Mouse (Mus musculus): ENCODE data around the gene Hist1h2ad.
A peak's percentile ranks its signal among the peaks of the same experiment; 100 is the strongest.
"Not testable (repeated sequence)": the region's sequence is repeated elsewhere in the genome, so short reads cannot be mapped to it uniquely, and the experiment has no call there.

Gene Hist1h2ad

DNA sequence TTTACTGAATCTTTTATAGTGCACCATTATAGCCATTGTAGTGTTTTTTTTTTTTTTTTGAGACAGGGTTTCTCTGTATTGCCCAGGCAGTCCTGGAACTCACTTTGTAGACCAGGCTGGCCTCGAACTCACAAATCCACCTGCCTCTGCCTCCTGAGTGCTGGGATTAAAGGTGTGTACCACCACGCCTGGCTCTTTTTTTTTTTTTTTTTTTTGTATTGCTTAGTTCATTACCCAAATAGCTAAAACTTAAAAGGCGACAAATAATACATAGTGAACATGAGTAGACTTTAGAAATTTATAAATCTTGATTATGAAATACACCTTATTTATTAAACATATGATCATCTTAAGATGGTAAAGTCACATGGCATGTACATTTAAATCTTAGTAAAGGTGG is 32.7 kb upstream of the Hist1h2ad start:
- no peak for DNase-seq (ENCODE audit: low spot score)

DNA sequence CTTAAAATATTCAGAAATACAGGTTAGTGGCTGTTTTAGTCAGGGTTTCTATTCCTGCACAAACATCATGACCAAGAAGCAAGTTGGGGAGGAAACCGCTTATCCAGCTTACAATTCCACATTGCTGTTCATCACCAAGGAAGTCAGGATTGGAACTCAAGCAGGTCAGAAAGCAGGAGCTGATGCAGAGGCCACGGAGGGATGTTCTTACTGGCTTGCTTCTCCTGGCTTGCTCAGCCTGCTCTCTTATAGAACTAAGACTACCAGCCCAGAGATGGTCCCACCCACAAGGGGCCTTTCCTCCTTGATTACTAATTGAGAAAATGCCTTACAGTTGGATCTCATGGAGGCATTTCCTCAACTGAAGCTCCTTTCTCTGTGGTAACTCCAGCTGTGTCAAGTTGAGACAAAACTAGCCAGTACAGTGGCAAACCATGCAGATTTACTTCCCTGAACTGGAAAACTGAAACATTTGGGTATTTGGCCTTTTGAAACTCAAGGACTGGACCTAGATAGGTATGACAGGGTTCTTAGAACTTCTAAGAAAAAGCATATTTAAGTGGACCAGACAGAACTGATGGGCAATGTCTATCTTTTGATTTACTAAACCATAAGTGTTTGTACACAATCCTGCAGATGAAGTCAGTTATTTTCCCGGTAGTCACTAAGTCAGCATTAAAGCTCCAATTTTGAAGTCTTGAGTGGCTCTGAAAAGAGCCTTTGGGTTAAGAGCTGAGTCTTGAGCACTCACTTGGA is 31.8 kb upstream of the Hist1h2ad start:
- DNase-seq (ENCODE audit: low spot score): not testable (repeated sequence)

DNA sequence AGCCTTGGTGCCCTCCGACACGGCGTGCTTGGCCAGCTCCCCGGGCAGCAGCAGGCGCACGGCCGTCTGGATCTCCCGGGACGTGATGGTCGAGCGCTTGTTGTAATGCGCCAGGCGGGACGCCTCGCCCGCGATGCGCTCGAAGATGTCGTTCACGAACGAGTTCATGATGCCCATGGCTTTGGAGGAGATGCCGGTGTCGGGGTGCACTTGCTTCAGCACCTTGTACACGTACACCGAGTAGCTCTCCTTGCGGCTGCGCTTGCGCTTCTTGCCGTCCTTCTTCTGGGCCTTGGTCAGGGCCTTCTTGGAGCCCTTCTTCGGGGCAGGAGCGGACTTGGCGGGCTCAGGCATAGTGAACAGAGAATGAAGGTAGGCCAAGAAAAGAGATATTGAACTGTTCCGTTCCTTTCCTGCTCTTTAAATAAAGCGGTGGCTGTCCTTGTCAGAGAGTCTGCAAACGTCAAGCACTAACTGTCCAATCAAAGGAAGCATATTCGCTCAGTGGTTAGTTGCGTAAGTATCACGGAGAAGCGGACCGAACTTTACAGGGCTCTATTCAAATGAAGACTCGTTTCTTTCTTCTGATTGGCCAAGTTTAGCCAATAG is 31.1 kb upstream of the Hist1h2ad start, which contains the start of gene Hist1h2bh:
Hist1h2bh (minus strand) TSS at position 394 of the 609 bp plus-strand sequence.
- DNase-seq (ENCODE audit: low spot score): not testable (repeated sequence)

DNA sequence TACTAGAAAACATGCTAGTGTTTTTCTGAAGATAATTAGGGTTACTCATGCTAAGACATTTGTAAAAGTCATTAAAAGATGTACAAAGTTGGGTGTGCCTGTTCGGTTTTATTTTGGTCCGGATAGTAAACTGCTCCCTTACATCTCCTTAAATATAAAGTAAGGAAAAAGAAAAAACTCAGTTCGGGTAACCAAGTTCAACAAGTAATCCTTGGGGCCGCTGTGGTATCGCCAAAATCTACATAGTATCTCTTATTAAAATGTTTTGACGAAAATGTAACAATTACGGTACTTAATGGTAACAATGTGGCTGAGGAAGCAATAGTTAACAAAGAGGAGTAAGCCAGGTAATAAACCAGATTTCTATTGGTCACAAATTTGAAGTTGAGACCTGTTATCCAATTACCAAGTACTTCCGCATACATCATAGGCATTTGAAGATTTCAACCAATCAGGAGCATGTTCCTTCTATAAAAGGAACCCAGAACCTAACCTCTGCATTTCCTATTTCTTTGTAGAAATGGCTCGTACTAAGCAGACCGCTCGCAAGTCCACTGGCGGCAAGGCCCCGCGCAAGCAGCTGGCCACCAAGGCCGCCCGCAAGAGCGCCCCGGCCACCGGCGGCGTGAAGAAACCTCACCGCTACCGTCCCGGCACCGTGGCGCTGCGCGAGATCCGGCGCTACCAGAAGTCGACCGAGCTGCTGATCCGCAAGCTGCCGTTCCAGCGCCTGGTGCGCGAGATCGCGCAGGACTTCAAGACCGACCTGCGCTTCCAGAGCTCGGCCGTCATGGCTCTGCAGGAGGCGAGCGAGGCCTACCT is 30.0 kb upstream of the Hist1h2ad start, which contains the start of gene Hist1h3f:
Hist1h3f (plus strand) TSS at position 88 of the 822 bp plus-strand sequence.
- DNase-seq (ENCODE audit: low spot score): peak; percentile 48

DNA sequence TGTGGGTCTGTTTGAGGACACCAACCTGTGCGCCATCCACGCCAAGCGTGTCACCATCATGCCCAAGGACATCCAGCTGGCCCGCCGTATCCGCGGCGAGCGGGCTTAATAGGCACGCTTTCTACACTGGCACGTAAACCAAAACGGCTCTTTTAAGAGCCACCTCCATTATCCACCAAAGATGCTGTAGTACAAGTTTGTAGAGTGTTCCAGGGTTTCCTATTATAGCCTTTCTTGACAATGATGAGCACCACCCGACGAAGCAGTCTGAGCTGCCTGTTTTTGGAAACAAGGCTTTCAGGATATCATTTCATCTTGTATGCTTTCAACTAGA is 29.4 kb upstream of the Hist1h2ad start:
- DNase-seq (ENCODE audit: low spot score): not testable (repeated sequence)

DNA sequence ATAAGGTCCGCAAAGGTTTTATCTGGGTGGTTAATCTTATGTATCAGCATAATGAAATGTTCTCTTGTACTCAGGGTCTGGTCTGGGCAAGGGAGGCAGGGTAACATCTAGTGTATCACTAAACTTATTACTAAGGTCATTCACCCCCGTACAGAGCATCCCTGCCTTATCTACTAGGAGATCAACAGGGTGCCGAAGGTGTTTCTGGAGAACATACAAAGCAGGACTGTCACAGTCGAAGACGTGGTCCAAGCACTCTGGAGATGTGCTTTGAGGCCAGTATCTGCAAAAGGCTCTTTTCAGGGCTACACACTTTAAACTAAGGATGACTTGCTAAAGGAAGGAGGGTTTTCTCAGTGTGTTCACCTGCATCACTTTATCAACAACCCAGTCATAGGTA is 27.5 kb upstream of the Hist1h2ad start:
- DNase-seq (ENCODE audit: low spot score): no peak

DNA sequence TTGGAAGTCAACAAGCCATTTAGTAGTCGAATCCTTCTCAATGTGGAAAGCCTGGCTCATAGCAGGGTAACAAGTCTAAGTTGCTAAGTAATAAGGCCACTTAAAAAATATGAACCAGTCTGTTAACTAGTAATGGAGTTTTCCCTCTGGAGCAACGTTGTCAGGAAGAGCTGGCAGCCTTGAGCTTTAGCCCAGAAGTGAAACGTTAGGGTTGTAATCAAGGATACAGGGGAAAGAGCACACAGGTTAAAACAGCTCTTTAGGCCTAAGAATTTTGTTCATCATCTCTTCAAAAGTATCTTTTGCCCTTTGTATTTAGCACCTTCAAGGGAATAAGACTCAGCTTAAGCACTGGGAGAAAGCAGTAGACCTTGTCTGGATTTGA is 23.4 kb upstream of the Hist1h2ad start:
- DNase-seq (ENCODE audit: low spot score): no peak

DNA sequence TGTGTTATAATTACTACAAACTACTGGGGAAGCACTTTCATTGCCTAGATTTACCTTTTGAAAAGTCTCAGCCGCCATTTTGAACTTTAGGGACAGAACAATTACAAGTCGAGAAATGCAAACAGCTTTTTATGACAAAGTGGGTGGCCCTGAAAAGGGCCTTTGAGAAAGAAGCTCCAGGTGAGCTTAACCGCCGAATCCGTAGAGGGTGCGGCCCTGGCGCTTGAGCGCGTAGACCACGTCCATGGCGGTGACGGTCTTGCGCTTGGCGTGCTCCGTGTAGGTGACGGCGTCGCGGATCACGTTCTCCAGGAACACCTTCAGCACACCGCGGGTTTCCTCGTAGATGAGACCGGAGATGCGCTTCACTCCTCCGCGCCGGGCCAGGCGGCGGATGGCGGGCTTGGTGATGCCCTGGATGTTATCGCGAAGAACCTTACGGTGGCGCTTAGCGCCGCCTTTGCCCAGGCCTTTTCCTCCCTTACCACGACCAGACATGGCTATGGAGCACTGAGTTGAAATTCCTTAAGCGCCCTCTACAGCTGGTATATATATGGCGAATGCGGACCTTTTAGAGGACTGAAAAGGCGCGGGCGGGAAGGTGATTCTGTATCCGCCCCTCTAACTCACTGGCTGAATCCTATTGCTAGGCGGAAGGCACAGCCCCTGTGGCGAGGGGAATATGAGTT is 22.9 kb upstream of the Hist1h2ad start, which contains the start of gene Hist1h4f:
Hist1h4f (minus strand) TSS at position 503 of the 689 bp plus-strand sequence.
- peak; percentile 71 for DNase-seq (ENCODE audit: low spot score)

DNA sequence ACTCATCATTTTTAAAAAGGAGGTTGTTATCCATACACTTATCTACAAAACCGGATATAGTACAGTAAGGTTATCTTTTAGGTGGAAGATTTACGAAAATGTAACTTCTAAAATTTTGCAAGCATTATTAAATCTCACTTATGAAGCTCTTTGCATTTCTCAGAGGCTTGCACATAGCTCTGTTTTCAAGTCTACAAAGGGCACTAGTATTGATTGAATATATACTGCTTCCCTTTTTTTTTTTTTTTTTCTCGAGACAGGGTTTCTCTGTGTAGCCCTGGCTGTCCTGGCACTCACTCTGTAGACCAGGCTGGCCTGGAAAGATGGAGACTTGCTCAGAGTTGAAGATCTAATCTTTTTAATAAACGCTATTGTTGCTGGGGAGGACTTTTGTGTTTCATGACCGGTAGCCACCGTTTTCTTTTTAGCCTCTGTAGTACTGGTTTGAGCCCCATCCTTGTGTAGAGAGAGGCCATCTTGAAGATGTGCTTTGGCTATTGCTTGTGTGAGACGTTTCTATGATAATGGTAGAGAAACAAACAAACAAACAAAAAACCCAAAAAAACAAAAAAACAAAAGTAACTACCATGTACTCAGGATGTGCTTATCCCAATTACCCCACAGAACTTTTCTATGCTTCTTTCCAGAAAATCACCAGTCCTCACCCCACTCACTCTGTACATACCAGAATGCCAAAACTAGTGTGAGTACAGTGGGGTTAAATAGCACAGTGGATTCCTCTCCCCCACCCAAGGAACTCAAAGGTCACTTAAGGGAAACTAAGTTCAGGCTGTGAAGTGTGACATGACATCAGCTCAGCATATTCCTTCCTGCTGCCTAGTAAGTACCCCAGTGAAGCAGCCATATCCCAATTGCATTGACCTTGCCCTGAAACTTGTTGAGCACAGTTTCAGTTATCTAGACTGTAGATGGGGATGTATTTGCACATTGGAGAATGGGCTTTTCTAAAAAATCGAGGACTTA is 22.0 kb upstream of the Hist1h2ad start:
- DNase-seq (ENCODE audit: low spot score): no peak

DNA sequence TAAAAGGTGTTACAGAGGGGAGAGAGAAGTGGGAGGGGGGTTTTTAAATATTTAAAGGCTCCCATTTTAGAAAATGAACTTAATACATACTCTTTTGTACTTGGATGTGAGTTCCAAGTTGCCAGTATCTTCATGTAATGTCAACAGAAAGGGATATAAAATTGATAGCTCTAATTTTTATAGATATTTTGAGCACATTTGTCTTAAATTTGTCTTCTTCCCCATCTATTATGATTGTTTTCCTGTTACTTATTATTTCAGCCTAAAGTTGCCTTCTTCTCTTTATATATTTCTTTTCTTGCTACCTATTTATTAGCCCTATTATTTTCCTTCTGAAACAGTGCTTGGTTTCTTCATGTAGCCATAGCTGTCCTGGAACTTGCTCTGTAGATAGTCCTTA is 21.2 kb upstream of the Hist1h2ad start, which contains the start of gene Hist1h1d:
Hist1h1d (plus strand) TSS at position 301 of the 400 bp plus-strand sequence.
- no peak for DNase-seq (ENCODE audit: low spot score)

DNA sequence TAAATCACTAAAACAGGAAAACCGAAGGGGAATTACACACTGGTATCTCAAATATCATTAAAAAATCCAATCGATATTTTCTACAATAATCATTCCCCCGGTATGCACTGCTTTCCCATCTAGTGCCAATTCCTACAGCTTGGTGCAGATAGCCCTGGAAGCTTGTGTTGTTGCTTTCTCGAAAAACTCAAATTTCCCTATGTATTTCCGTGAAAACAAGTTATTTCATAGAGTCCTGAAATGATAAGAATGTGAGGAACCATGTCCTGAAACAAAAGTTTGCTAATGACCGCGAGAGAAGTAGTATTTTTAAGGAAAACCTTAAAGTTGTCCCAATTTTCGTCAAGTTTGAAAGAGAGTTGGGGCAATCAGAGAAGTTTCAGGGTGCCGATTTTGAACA is 19.8 kb upstream of the Hist1h2ad start:
- DNase-seq (ENCODE audit: low spot score): no peak

DNA sequence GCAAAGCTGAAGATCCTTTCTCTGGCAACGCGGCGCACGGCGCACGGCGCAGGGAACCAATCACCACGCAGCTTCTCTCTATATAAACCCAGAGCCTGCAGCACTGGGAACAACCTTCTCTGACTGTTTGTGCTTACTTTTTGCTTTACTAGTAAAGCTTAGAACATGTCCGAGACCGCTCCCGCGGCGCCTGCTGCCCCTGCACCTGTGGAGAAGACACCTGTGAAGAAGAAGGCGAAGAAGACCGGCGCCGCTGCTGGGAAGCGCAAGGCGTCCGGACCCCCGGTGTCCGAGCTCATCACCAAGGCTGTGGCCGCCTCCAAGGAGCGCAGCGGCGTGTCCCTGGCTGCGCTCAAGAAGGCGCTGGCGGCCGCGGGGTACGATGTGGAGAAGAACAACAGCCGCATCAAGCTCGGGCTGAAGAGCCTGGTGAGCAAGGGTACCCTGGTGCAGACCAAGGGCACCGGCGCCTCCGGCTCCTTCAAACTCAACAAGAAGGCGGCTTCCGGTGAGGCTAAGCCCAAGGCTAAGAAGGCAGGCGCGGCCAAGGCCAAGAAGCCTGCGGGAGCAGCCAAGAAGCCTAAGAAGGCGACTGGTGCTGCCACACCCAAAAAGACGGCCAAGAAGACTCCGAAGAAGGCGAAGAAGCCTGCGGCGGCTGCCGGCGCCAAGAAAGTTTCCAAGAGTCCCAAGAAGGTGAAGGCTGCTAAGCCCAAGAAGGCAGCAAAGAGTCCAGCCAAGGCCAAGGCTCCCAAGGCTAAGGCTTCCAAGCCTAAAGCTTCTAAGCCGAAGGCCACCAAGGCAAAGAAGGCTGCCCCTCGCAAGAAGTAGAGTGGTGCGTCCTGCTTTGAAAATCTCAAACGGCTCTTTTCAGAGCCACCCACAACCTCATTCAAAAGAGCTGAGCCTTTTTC is 19.0 kb upstream of the Hist1h2ad start:
- peak; percentile 56 for DNase-seq (ENCODE audit: low spot score)

DNA sequence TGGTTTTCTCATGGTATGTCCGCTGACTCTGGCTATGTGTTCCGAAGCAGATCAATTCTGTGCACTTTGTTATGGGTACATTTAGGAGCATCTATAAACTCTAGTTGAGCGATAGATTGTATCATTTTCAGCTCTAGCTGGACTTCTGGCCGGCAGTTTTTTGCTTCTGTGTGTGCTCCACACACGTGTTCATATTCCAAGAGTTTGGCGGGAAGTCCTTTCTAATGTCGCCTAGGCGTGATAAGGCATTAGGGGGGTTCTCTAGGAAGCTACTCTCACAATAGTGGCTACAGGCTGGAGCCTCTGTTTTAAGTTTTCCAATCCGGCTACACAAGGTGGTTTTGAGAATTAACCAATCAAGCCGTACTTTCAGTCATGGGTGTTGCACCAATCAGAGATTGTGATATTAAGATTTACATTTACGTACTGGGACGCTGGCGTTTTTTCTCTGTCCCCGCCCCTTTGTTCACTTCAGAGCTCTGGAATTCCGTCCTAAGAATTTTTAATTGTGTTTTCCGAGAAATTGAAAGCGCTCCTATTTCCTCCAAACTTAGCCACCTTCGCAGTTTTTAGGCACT is 18.3 kb upstream of the Hist1h2ad start:
- DNase-seq (ENCODE audit: low spot score): peak; percentile 43

DNA sequence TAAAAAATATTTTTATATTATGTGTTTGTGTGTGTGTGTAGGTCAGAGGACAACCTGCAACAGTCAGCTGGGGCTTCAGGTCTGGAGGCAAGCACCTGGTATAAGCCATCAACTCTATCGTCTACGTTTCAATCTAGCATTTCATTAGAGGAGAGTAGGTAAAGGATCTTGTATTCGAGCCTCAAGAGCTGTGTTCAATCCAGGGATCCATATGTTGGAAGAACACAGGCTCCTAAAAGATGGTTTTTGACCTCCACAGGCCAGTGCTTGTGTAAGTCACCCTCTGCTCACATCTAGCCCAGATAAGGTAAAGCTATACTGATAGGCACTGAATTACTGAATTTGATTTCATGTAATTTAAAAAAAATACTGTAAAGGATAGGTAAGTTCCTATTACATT is 17.3 kb upstream of the Hist1h2ad start:
- DNase-seq (ENCODE audit: low spot score): no peak

DNA sequence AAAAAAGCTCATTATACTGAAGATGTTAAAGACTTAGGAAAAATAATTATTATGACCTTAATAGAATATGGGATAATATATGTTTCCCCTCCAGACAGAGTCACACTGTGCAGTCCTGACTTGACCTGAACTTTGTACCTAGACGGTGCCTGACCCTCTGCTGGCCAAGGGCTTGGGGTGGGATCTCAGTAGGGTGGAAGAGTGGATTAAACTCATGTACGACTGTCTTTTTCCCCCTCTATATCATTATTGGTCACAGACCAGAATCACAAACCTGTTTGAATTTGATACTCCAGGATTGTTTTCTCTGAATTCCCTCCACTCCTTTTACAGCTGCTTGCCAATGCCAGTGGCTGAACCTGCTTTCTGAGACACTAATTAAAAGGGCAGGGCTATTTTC is 13.5 kb upstream of the Hist1h2ad start:
- not testable (repeated sequence) for DNase-seq (ENCODE audit: low spot score)

DNA sequence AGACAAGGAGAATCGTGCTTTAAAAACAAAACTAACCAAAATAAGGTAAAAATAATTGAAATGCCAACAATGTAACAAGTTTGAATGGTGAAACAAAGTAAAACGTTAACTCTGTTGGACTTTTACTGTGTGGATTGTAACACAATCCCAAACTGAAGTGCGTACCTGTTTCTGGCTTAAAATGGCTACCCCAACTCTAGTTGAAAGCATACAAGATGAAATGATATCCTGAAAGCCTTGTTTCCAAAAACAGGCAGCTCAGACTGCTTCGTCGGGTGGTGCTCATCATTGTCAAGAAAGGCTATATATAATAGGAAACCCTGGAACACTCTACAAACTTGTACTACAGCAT is 12.7 kb upstream of the Hist1h2ad start:
- DNase-seq (ENCODE audit: low spot score): not testable (repeated sequence)

DNA sequence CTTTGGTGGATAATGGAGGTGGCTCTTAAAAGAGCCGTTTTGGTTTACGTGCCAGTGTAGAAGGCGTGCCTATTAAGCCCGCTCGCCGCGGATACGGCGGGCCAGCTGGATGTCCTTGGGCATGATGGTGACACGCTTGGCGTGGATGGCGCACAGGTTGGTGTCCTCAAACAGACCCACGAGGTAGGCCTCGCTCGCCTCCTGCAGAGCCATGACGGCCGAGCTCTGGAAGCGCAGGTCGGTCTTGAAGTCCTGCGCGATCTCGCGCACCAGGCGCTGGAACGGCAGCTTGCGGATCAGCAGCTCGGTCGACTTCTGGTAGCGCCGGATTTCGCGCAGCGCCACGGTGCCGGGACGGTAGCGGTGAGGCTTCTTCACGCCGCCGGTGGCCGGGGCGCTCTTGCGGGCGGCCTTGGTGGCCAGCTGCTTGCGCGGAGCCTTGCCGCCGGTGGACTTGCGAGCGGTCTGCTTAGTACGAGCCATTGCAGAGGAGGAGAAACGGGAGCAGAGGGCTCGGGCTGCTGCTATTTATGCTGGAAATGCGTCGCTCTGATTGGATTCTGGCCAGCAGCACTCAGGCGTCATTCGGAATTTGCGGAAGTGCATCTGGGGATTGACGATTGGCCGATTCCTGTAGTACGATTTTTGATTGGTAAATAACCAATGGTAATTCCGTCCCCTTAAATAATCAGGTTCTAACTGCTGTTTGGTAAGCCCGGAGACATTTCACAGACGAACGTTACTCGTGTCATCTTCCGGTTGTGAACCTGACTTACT is 12.1 kb upstream of the Hist1h2ad start, which contains the start of gene Hist1h3e:
Hist1h3e (minus strand) TSS at position 487 of the 777 bp plus-strand sequence.
- DNase-seq (ENCODE audit: low spot score): peak; percentile 83

DNA sequence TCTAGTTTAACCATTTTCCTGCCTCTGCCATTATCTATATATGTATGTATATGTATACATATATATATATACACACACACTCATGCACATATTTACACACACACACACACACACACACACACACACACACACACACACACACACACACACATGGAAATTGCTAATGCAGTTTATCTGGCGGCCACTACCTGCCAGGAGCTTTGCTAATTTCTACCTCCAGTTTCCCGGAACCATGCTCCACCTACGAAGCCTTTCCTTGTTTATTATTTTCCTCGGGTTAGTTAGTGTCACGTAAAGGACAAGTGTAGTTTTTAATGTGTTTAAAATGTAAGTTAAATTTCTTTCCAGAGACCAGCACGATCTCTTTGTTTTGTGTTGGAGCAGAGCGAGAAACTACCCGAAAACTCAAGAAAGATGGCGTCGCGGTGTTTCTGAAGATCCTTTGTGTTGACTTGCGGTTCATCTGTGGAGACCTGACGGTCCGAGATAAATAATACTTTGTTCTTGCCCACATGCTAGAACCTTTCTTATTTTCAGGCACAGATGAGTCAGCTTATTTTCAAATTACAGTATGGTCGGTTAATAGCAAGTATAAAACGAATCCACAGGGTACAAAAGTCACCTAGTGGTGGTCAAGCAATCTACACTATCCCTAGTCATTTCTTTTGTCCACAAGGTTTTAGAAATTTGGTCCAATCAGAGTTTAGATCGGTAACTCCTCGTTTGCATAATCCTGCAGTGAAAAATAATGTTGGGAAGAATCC is 11.3 kb upstream of the Hist1h2ad start:
- DNase-seq (ENCODE audit: low spot score): no peak

Measured in urinary bladder, postnatal 25 days (tissue).